In genomic region chr2:114228672-114229071, GRCm38 (mm10) we compare ENCODE assay signal across 27 mouse cellular contexts. TPM values are rescaled to one million over a fixed set of nuclear protein-coding genes. Genes with fewer than 3 reads are reported as not detected.
A peak's percentile ranks its signal among the peaks of the same experiment; 100 is the strongest.
DNase-seq lines count a peak whose midpoint lies in the region; ATAC-seq and TF ChIP-seq lines count a peak whose summit lies in the region.
"Had no signal": no experiment of that assay in that cellular context is flagged by ENCODE, and none has a peak within 500 bp of the region (broad histone marks: within the 10 kb centered on the region; RNA-seq: fewer than 3 reads in every experiment).

No protein-coding gene starts in this region.

- TF ChIP-seq CTCF in cerebellum, adult 2 months (IDR thresholded peaks at IDR 0.05; ENCODE audit: borderline replicate concordance, insufficient read depth, low read depth, low read length) = no peak

- no peak overlapping the region for H3K4me2 ChIP-seq in forebrain, embryonic 14.5 days (ENCODE audit: low read length)
- no peak overlapping the region for H3K4me2 ChIP-seq in forebrain, embryonic 12.5 days
- H3K4me2 ChIP-seq in midbrain, embryonic 11.5 days = no peak overlapping the region
- no peak overlapping the region for H3K4me2 ChIP-seq in forebrain, embryonic 16.5 days (ENCODE audit: low read length)
- H3K4me2 ChIP-seq: embryonic facial prominence, embryonic 12.5 days; embryonic facial prominence, embryonic 15.5 days; heart, embryonic 13.5 days; hindbrain, embryonic 15.5 days; intestine, embryonic 15.5 days had no signal

- no peaks in the 10 kb centered on the region for H3K27me3 ChIP-seq in forebrain, embryonic 14.5 days (replicated peaks; ENCODE audit: control insufficient read depth, insufficient read depth, low read length)
- H3K27me3 ChIP-seq in forebrain, embryonic 12.5 days = no peaks in the 10 kb centered on the region
- H3K27me3 ChIP-seq in midbrain, embryonic 11.5 days (ENCODE audit: control insufficient read depth, insufficient read depth, low read length) = no peaks in the 10 kb centered on the region
- H3K27me3 ChIP-seq in midbrain, embryonic 10.5 days (ENCODE audit: low read depth, poor library complexity, severe bottlenecking) = 0 out of 2 replicates have a peak, but pooled peaks cover 3% of the 10 kb centered on the region
- H3K27me3 ChIP-seq in forebrain, embryonic 16.5 days (replicated peaks; ENCODE audit: control insufficient read depth, insufficient read depth, low read length) = no peaks in the 10 kb centered on the region
- no peaks in the 10 kb centered on the region for H3K27me3 ChIP-seq in cerebellum, adult 2 months (ENCODE audit: control insufficient read depth, insufficient read depth, low read length)
- H3K27me3 ChIP-seq: CH12.LX; embryonic facial prominence, embryonic 12.5 days; embryonic facial prominence, embryonic 15.5 days; heart, embryonic 13.5 days; hindbrain, embryonic 15.5 days; intestine, embryonic 15.5 days had no signal

- H3K4me1 ChIP-seq in forebrain, embryonic 14.5 days (ENCODE audit: control insufficient read depth, insufficient read depth, low read length) = no peaks in the 10 kb centered on the region
- no peaks in the 10 kb centered on the region for H3K4me1 ChIP-seq in forebrain, embryonic 12.5 days
- no peaks in the 10 kb centered on the region for H3K4me1 ChIP-seq in midbrain, embryonic 11.5 days (ENCODE audit: control insufficient read depth, insufficient read depth, low read length)
- H3K4me1 ChIP-seq in midbrain, embryonic 10.5 days = no peaks in the 10 kb centered on the region
- no peaks in the 10 kb centered on the region for H3K4me1 ChIP-seq in forebrain, embryonic 16.5 days (replicated peaks; ENCODE audit: control insufficient read depth, insufficient read depth, low read length)
- no peaks in the 10 kb centered on the region for H3K4me1 ChIP-seq in cerebellum, adult 2 months (ENCODE audit: control insufficient read depth, insufficient read depth, low read length)
- H3K4me1 ChIP-seq: embryonic facial prominence, embryonic 12.5 days; embryonic facial prominence, embryonic 15.5 days; heart, embryonic 10.5 days; heart, embryonic 13.5 days; hindbrain, embryonic 15.5 days; intestine, embryonic 15.5 days had no signal

- H3K36me3 ChIP-seq in forebrain, embryonic 14.5 days (ENCODE audit: control insufficient read depth, insufficient read depth, low read length) = no peaks in the 10 kb centered on the region
- H3K36me3 ChIP-seq in forebrain, embryonic 12.5 days (replicated peaks) = no peaks in the 10 kb centered on the region
- no peaks in the 10 kb centered on the region for H3K36me3 ChIP-seq in midbrain, embryonic 11.5 days (ENCODE audit: control insufficient read depth, insufficient read depth, low read length)
- H3K36me3 ChIP-seq in midbrain, embryonic 10.5 days = no peaks in the 10 kb centered on the region
- no peaks in the 10 kb centered on the region for H3K36me3 ChIP-seq in forebrain, embryonic 16.5 days (ENCODE audit: control insufficient read depth, insufficient read depth)
- H3K36me3 ChIP-seq: embryonic facial prominence, embryonic 12.5 days; embryonic facial prominence, embryonic 15.5 days; G1E; heart, embryonic 10.5 days; heart, embryonic 13.5 days; hindbrain, embryonic 15.5 days; intestine, embryonic 15.5 days had no signal

- 77% methylated on average over 2 of the region's 2 CpGs for WGBS in forebrain, embryonic 14.5 days
- WGBS in forebrain, embryonic 12.5 days = 82% methylated on average over 2 of the region's 2 CpGs
- WGBS in midbrain, embryonic 11.5 days = 86% methylated on average over 2 of the region's 2 CpGs
- WGBS in midbrain, embryonic 10.5 days = 92% methylated on average over 2 of the region's 2 CpGs
- 66% methylated on average over 2 of the region's 2 CpGs for WGBS in forebrain, embryonic 16.5 days
- 78% methylated on average over 2 of the region's 2 CpGs for WGBS in cerebellum, adult 2 months

- no peaks in the 10 kb centered on the region for H3K9me3 ChIP-seq in forebrain, embryonic 14.5 days (replicated peaks; ENCODE audit: control insufficient read depth, low read length)
- no peaks in the 10 kb centered on the region for H3K9me3 ChIP-seq in forebrain, embryonic 12.5 days
- H3K9me3 ChIP-seq in midbrain, embryonic 11.5 days (ENCODE audit: control insufficient read depth, low read length) = no peaks in the 10 kb centered on the region
- no peaks in the 10 kb centered on the region for H3K9me3 ChIP-seq in midbrain, embryonic 10.5 days (replicated peaks)
- no peaks in the 10 kb centered on the region for H3K9me3 ChIP-seq in forebrain, embryonic 16.5 days (ENCODE audit: control insufficient read depth, low read length)
- H3K9me3 ChIP-seq: embryonic facial prominence, embryonic 12.5 days; embryonic facial prominence, embryonic 15.5 days; G1E; heart, embryonic 10.5 days; heart, embryonic 13.5 days; hindbrain, embryonic 15.5 days; intestine, embryonic 15.5 days had no signal

- H3K4me3 ChIP-seq in forebrain, embryonic 14.5 days (ENCODE audit: low read depth, low read length) = no peak overlapping the region
- H3K4me3 ChIP-seq in forebrain, embryonic 12.5 days (replicated peaks) = no peak overlapping the region
- H3K4me3 ChIP-seq in midbrain, embryonic 11.5 days (ENCODE audit: low read depth, low read length) = no peak overlapping the region
- no peak overlapping the region for H3K4me3 ChIP-seq in midbrain, embryonic 10.5 days
- no peak overlapping the region for H3K4me3 ChIP-seq in forebrain, embryonic 16.5 days (replicated peaks; ENCODE audit: low read length)
- no peak overlapping the region for H3K4me3 ChIP-seq in cerebellum, adult 2 months (replicated peaks; ENCODE audit: insufficient read depth, low read depth, low read length)
- H3K4me3 ChIP-seq: embryonic facial prominence, embryonic 12.5 days; embryonic facial prominence, embryonic 15.5 days; heart, adult 2 months; heart, embryonic 10.5 days; heart, embryonic 13.5 days; hindbrain, embryonic 15.5 days; intestine, embryonic 15.5 days had no signal

- peak; percentile 70; the same call in 1 of the 2 replicates for ATAC-seq in forebrain, embryonic 14.5 days
- no peak for ATAC-seq in forebrain, embryonic 12.5 days (ENCODE audit: low FRiP score)
- no peak for ATAC-seq in midbrain, embryonic 11.5 days (ENCODE audit: low FRiP score)
- ATAC-seq in forebrain, embryonic 16.5 days = peak; percentile 64; the same call in 1 of the 2 replicates
- ATAC-seq: intestine, embryonic 15.5 days; Patski had no signal

- peak; percentile 69 for DNase-seq in forebrain, embryonic 14.5 days (ENCODE audit: low spot score)
- DNase-seq in midbrain, embryonic 11.5 days (ENCODE audit: low spot score, missing footprints) = peak; percentile 2
- DNase-seq in midbrain, embryonic 10.5 days (ENCODE audit: low spot score) = no peak
- no peak for DNase-seq in cerebellum, adult 2 months
- no peak for DNase-seq in adrenal gland, adult 8-10 months
- DNase-seq: adrenal gland, postnatal 14 days; B cell, adult 2 months; cerebellum, adult 18-20 months; cerebellum, adult 9-11 months; cerebellum, postnatal 25 days; gastrocnemius, postnatal 10 days; gastrocnemius, postnatal 36 days; heart, adult 2 months; heart, postnatal 14 days; heart, postnatal 4 days; kidney, adult 11 months had no signal

- no peak overlapping the region for H3K27ac ChIP-seq in forebrain, embryonic 14.5 days (ENCODE audit: low read depth, low read length)
- no peak overlapping the region for H3K27ac ChIP-seq in forebrain, embryonic 12.5 days
- no peak overlapping the region for H3K27ac ChIP-seq in midbrain, embryonic 11.5 days (ENCODE audit: low read depth, low read length)
- no peak overlapping the region for H3K27ac ChIP-seq in midbrain, embryonic 10.5 days (replicated peaks)
- no peak overlapping the region for H3K27ac ChIP-seq in forebrain, embryonic 16.5 days (ENCODE audit: low read length)
- no peak overlapping the region for H3K27ac ChIP-seq in cerebellum, adult 2 months (ENCODE audit: insufficient read depth, low read length)
- H3K27ac ChIP-seq: embryonic facial prominence, embryonic 12.5 days; embryonic facial prominence, embryonic 15.5 days; heart, adult 2 months; heart, embryonic 10.5 days; heart, embryonic 13.5 days; hindbrain, embryonic 15.5 days; intestine, embryonic 15.5 days had no signal

- no peak overlapping the region for H3K9ac ChIP-seq in forebrain, embryonic 14.5 days (ENCODE audit: low read length)
- H3K9ac ChIP-seq in forebrain, embryonic 12.5 days = no peak overlapping the region
- no peak overlapping the region for H3K9ac ChIP-seq in midbrain, embryonic 11.5 days (ENCODE audit: low read length)
- H3K9ac ChIP-seq in forebrain, embryonic 16.5 days (replicated peaks; ENCODE audit: low read depth, low read length) = no peak overlapping the region
- H3K9ac ChIP-seq: embryonic facial prominence, embryonic 12.5 days; embryonic facial prominence, embryonic 15.5 days; heart, embryonic 13.5 days; hindbrain, embryonic 15.5 days; intestine, embryonic 15.5 days had no signal

- no peak for TF ChIP-seq POLR2A in cerebellum, adult 2 months (IDR thresholded peaks at IDR 0.05; ENCODE audit: borderline replicate concordance, insufficient read depth, low read length)

RNA-seq across cellular contexts. Expression of gene Zfp770, which starts 27.4 kb away (rescaled TPM):
- polyA plus RNA-seq in forebrain, embryonic 14.5 days (2014; fragmentation: Nextera tagmentation; extraction: Ambion mirVana) = 7.9 and 8.1 TPM in 2 replicates
- polyA plus RNA-seq in forebrain, embryonic 12.5 days (2016; fragmentation: Nextera tagmentation; extraction: Ambion mirVana) = 4.8 and 4.9 TPM in 2 replicates
- 3.9 and 4.3 TPM in 2 replicates for polyA plus RNA-seq in midbrain, embryonic 11.5 days (2014; fragmentation: Nextera tagmentation; extraction: Ambion mirVana)
- 2.5 and 2.6 TPM in 2 replicates for polyA plus RNA-seq in midbrain, embryonic 10.5 days (2016; fragmentation: Nextera tagmentation; extraction: Ambion mirVana)
- polyA plus RNA-seq in forebrain, embryonic 16.5 days (2015; fragmentation: Nextera tagmentation; extraction: Ambion mirVana) = 5.2 and 6.0 TPM in 2 replicates
- polyA plus RNA-seq in cerebellum, adult 2 months (2012; rRNA removed) = 11.3 and 11.8 TPM in 2 replicates
- total RNA-seq in adrenal gland, adult 8-10 months (2022) = 10 to 100 TPM in 3 of 4 experiments, 1 to 10 TPM in 1; 8.7 to 13.9 (median 12.9) TPM
- polyA plus RNA-seq: G1E had no signal

RNA-seq across cellular contexts. Expression of gene Aqr, which starts 41.8 kb away (rescaled TPM):
- polyA plus RNA-seq in forebrain, embryonic 14.5 days (2014; fragmentation: Nextera tagmentation; extraction: Ambion mirVana) = 51.5 and 57.1 TPM in 2 replicates
- 58.9 and 71.2 TPM in 2 replicates for polyA plus RNA-seq in forebrain, embryonic 12.5 days (2016; fragmentation: Nextera tagmentation; extraction: Ambion mirVana)
- polyA plus RNA-seq in midbrain, embryonic 11.5 days (2014; fragmentation: Nextera tagmentation; extraction: Ambion mirVana) = 65.5 and 71.5 TPM in 2 replicates
- 45.2 and 49.9 TPM in 2 replicates for polyA plus RNA-seq in midbrain, embryonic 10.5 days (2016; fragmentation: Nextera tagmentation; extraction: Ambion mirVana)
- polyA plus RNA-seq in forebrain, embryonic 16.5 days (2015; fragmentation: Nextera tagmentation; extraction: Ambion mirVana) = 41.8 and 50.8 TPM in 2 replicates
- 27.3 and 31.6 TPM in 2 replicates for polyA plus RNA-seq in cerebellum, adult 2 months (2012; rRNA removed)
- total RNA-seq in adrenal gland, adult 8-10 months (2022) = 10 to 100 TPM; 34.1 to 43.1 (median 42.8) TPM

Comparison
In these comparisons a context has a peak if more than half of its experiments do, and no peak if none do; other contexts are left out.
1. ATAC-seq: peak in forebrain, embryonic 14.5 days (single experiment) and forebrain, embryonic 16.5 days (single experiment); none in forebrain, embryonic 12.5 days (single experiment) and midbrain, embryonic 11.5 days (single experiment).
2. DNase-seq: peak in forebrain, embryonic 14.5 days (single experiment) and midbrain, embryonic 11.5 days (single experiment); none in midbrain, embryonic 10.5 days (single experiment), cerebellum, adult 2 months (0 of 2) and adrenal gland, adult 8-10 months (single experiment).